Mouse (Mus musculus) MEL (cell line): Measurements from ENCODE around the gene 4930404N11Rik. TPM values are rescaled to one million over a fixed set of nuclear protein-coding genes. Genes with fewer than 3 reads are reported as not detected.

ENCODE experiments used
- DNase-seq: peaks from one replicate; pipeline ENCODE4 v3.0.0; 2011; ENCODE audit warnings: low read depth, low spot score
- H3K27ac ChIP-seq: 2 replicates; pipeline ENCODE4 v1.5.1; 2012; ENCODE audit warnings: low read depth, mild to moderate bottlenecking, control low read depth, low read length, moderate library complexity; ENCODE audit not compliant: control insufficient read depth
- H3K27me3 ChIP-seq, 2 experiments: fragments of 150-350 bp in 1 of 2; sonication (generic) in 1 of 2; 2 replicates each; pipeline ENCODE4 v1.6.1; 2012; ENCODE audit warnings: low read length in 2 of 2, mild to moderate bottlenecking in 2 of 2, improper control_type of control experiment in 1 of 2, moderate library complexity in 1 of 2; ENCODE audit not compliant: insufficient read depth in 2 of 2, control insufficient read depth in 1 of 2
- H3K36me3 ChIP-seq, 2 experiments: 2 replicates each; pipeline ENCODE4 v1.6.1; 2012 to 2014; ENCODE audit warnings: low read length in 2 of 2, improper control_type of control experiment in 1 of 2, inconsistent platforms in 1 of 2, mild to moderate bottlenecking in 1 of 2; ENCODE audit not compliant: insufficient read depth in 2 of 2, control insufficient read depth in 1 of 2
- H3K4me1 ChIP-seq, 2 experiments: fragments of 150-350 bp in 1 of 2; sonication (generic) in 1 of 2; 2 replicates each; pipeline ENCODE4 v1.6.1; 2012; ENCODE audit warnings: low read length in 2 of 2, improper control_type of control experiment in 1 of 2, mild to moderate bottlenecking in 1 of 2; ENCODE audit not compliant: insufficient read depth in 2 of 2, control insufficient read depth in 1 of 2
- H3K4me3 ChIP-seq, 2 experiments: fragments of 150-350 bp in 1 of 2; sonication (generic) in 1 of 2; 2 replicates each; pipeline ENCODE4 v1.5.1; 2012; ENCODE audit warnings: low read depth in 2 of 2, low read length in 2 of 2, mild to moderate bottlenecking in 2 of 2, moderate library complexity in 2 of 2, control low read depth in 1 of 2, improper control_type of control experiment in 1 of 2; ENCODE audit not compliant: control insufficient read depth in 1 of 2, insufficient read depth in 1 of 2
- H3K79me2 ChIP-seq: 2 replicates; pipeline ENCODE4 v1.6.1; 2012; ENCODE audit warnings: mild to moderate bottlenecking, low read length, moderate library complexity; ENCODE audit not compliant: control insufficient read depth, poor library complexity, insufficient read depth
- H3K9ac ChIP-seq: 2 replicates; pipeline ENCODE4 v1.6.1; 2012; ENCODE audit warnings: low read depth, mild to moderate bottlenecking, control low read depth, low read length, moderate library complexity; ENCODE audit not compliant: control insufficient read depth, poor library complexity, severe bottlenecking
- H3K9me3 ChIP-seq: fragments of 150-350 bp; sonication (generic); replicated peaks from 2 replicates; pipeline ENCODE4 v1.6.1; 2012; ENCODE audit warnings: mild to moderate bottlenecking, low read length, improper control_type of control experiment, moderate library complexity; ENCODE audit not compliant: insufficient read depth
- E2F4 ChIP-seq: IDR thresholded peaks from 2 replicates; pipeline ENCODE4 v1.6.1; 2011; ENCODE audit warnings: low read depth, low read length, improper control_type of control experiment, borderline replicate concordance
- ETS1 ChIP-seq: IDR thresholded peaks from 2 replicates; pipeline ENCODE4 v1.6.1; 2012; ENCODE audit warnings: low read depth, mild to moderate bottlenecking, inconsistent platforms, low read length, improper control_type of control experiment, moderate library complexity
- GABPA ChIP-seq: IDR thresholded peaks from 2 replicates; pipeline ENCODE4 v1.6.1; 2012; ENCODE audit warnings: low read depth, mild to moderate bottlenecking, inconsistent platforms, low read length, improper control_type of control experiment, moderate library complexity
- HCFC1 ChIP-seq: IDR thresholded peaks from 2 replicates; pipeline ENCODE4 v1.6.1; 2012; ENCODE audit warnings: low read depth, mild to moderate bottlenecking, inconsistent platforms, low read length, improper control_type of control experiment, moderate library complexity
- MAFK ChIP-seq: IDR thresholded peaks from 2 replicates; pipeline ENCODE4 v1.6.1; 2011; ENCODE audit warnings: low read depth, mild to moderate bottlenecking, low read length, improper control_type of control experiment, borderline replicate concordance
- MAX ChIP-seq: IDR thresholded peaks from 2 replicates; pipeline ENCODE4 v1.6.1; 2011; ENCODE audit warnings: low read length, improper control_type of control experiment
- MAZ ChIP-seq: IDR thresholded peaks from 2 replicates; pipeline ENCODE4 v1.6.1; 2012; ENCODE audit warnings: low read depth, mild to moderate bottlenecking, inconsistent platforms, low read length, improper control_type of control experiment
- MEF2A ChIP-seq: IDR thresholded peaks from 2 replicates; pipeline ENCODE4 v1.6.1; 2014; ENCODE audit warnings: low read depth, mild to moderate bottlenecking, inconsistent platforms, low read length, improper control_type of control experiment; ENCODE audit not compliant: poor library complexity, insufficient replicate concordance, severe bottlenecking; ENCODE audit errors: extremely low read depth
- MXI1 ChIP-seq: IDR thresholded peaks from 2 replicates; pipeline ENCODE4 v1.6.1; 2011; ENCODE audit warnings: mild to moderate bottlenecking, low read depth, low read length, improper control_type of control experiment
- MYC ChIP-seq: IDR thresholded peaks from 2 replicates; pipeline ENCODE4 v1.6.1; 2011; ENCODE audit warnings: low read depth, mild to moderate bottlenecking, low read length, improper control_type of control experiment, moderate library complexity
- NRF1 ChIP-seq: IDR thresholded peaks from 2 replicates; pipeline ENCODE4 v1.6.1; 2014; ENCODE audit warnings: low read depth, mild to moderate bottlenecking, inconsistent platforms, low read length, improper control_type of control experiment, moderate library complexity; ENCODE audit not compliant: poor library complexity, insufficient read depth, severe bottlenecking
- POLR2AphosphoS2 ChIP-seq: IDR thresholded peaks from 2 replicates; pipeline ENCODE4 v1.6.1; 2011; ENCODE audit warnings: low read length, improper control_type of control experiment
- POLR2AphosphoS5 ChIP-seq: IDR thresholded peaks from 2 replicates; pipeline ENCODE4 v1.6.1; 2012; ENCODE audit warnings: low read depth, borderline replicate concordance, mild to moderate bottlenecking, inconsistent platforms, low read length, moderate library complexity, mixed read lengths
- RAD21 ChIP-seq: IDR thresholded peaks from 2 replicates; pipeline ENCODE4 v1.6.1; 2011; ENCODE audit warnings: mild to moderate bottlenecking, low read depth, low read length, improper control_type of control experiment
- RCOR1 ChIP-seq: IDR thresholded peaks from 2 replicates; pipeline ENCODE4 v1.6.1; 2012; ENCODE audit warnings: low read depth, mild to moderate bottlenecking, inconsistent platforms, low read length, improper control_type of control experiment
- TBP ChIP-seq: IDR thresholded peaks from 2 replicates; pipeline ENCODE4 v1.8.0; 2011; ENCODE audit warnings: low read depth, low read length, improper control_type of control experiment
- TCF12 ChIP-seq: IDR thresholded peaks from 2 replicates; pipeline ENCODE4 v1.6.1; 2014; ENCODE audit warnings: low read depth, mild to moderate bottlenecking, inconsistent platforms, low read length, improper control_type of control experiment, moderate library complexity
- USF2 ChIP-seq, 2 experiments: IDR thresholded peaks; 2 replicates each; pipeline ENCODE4 v1.6.1; 2011 to 2012; ENCODE audit warnings: improper control_type of control experiment in 2 of 2, low read length in 2 of 2, borderline replicate concordance in 1 of 2, inconsistent platforms in 1 of 2, low read depth in 1 of 2, mild to moderate bottlenecking in 1 of 2; ENCODE audit not compliant: insufficient read depth in 1 of 2
- ZKSCAN1 ChIP-seq: IDR thresholded peaks from 2 replicates; pipeline ENCODE4 v1.6.1; 2012; ENCODE audit warnings: low read depth, mild to moderate bottlenecking, inconsistent platforms, low read length, improper control_type of control experiment, moderate library complexity
- polyA plus RNA-seq, 2 experiments: library from polyadenylated mRNA; stranded (reverse) in 1 of 2; unstranded in 1 of 2; fragments of >175 nt in 1 of 2; fragments of >200 nt in 1 of 2; gene quantifications; 2 replicates each; pipeline versions ENCODE4 v1.2.1 to v1.2.4; 2012; ENCODE audit warnings: low replicate concordance in 2 of 2, low read depth in 1 of 2; ENCODE audit not compliant: insufficient read length in 2 of 2, insufficient read depth in 1 of 2, missing spikeins in 1 of 2
- total RNA-seq: library from RNA; depleted of rRNA; stranded (reverse); fragments of 300-350 nt; gene quantifications from 2 replicates; pipeline ENCODE4 v1.2.3, GENCODE M21; 2012

4930404N11Rik gene
- total and polyA plus RNA-seq, 3 experiments = 3.1 to 12.1 TPM; not detected in 1

DNA sequence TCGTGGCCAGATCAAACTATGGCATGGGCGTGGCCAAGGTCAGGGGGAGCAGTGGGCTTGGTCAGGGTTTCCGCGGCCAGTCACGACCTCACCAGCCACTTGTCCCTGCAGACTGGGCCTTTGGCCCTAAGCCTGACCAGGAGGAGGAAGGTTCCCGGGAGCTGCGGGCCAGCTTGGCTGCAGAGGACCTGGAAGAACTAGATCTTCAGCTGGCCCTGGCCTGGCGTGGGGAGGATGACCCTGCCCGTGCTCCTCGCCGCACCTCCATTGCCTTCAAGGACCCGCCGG, 25.0 kb upstream of the 4930404N11Rik start:
- TF ChIP-seq GABPA = no peak
- TF ChIP-seq TBP = no peak
- TF ChIP-seq TCF12 = no peak
- TF ChIP-seq ETS1 = no peak
- TF ChIP-seq POLR2AphosphoS5 = no peak
- TF ChIP-seq E2F4 = no peak
- TF ChIP-seq POLR2AphosphoS2 = no peak
- no peak for TF ChIP-seq MEF2A
- TF ChIP-seq MXI1 = no peak
- TF ChIP-seq MAZ = no peak
- no peak for TF ChIP-seq MAX
- no peak for TF ChIP-seq NRF1
- TF ChIP-seq MAFK = no peak
- no peak for TF ChIP-seq HCFC1
- TF ChIP-seq MYC = no peak
- no peak for TF ChIP-seq RCOR1
- TF ChIP-seq USF2 (IDR thresholded peaks at IDR 0.05; ENCODE audit: borderline replicate concordance in 1 of 2, insufficient read depth in 1 of 2, low read depth in 1 of 2, low read length in 2 of 2) = no peak
- TF ChIP-seq RAD21 = no peak
- TF ChIP-seq ZKSCAN1 = no peak
- Histone ChIP-seq H3K9me3 (no peaks in the 10 kb centered on the region), H3K27ac (no peak overlapping the region), H3K4me1 (peaks cover 6 to 17% of the 10 kb centered on the region in 2 experiments; a peak in 3 of 4 replicates), H3K4me3 (no peak overlapping the region), H3K27me3 (no peaks in the 10 kb centered on the region), H3K79me2 (peaks cover 4% of the 10 kb centered on the region; the same call in 1 of the 2 replicates), H3K9ac (no peak overlapping the region), H3K36me3 (peaks cover 0 to under 1% of the 10 kb centered on the region in 2 experiments; a peak in 1 of 4 replicates)
- no peak for DNase-seq
